Mouse (Mus musculus): ENCODE results near the gene Gng12.
"Not testable (repeated sequence)": the region's sequence is repeated elsewhere in the genome, so short reads cannot be mapped to it uniquely, and the experiment has no call there.

Gene Gng12

DNA sequence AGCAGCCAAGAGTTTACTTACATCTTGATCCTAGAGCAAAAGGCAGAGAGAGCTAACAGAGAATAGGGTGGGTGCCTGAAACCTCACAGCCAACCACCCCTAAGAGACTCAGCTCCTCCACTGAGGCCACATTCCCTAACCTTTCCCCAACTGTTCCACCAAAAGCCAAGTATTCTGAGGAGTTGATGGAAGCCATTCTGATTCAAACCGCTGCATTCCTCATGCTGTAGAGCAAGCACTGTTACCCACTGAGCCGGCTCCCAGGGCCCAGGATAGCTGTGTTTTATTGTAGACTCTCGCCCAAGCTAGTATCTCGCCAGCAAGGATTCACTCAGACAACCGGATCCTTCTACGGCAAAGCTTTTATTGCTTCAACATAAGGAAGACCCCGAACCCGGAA is 98.8 kb downstream of the Gng12 start:
- no peak for DNase-seq

DNA sequence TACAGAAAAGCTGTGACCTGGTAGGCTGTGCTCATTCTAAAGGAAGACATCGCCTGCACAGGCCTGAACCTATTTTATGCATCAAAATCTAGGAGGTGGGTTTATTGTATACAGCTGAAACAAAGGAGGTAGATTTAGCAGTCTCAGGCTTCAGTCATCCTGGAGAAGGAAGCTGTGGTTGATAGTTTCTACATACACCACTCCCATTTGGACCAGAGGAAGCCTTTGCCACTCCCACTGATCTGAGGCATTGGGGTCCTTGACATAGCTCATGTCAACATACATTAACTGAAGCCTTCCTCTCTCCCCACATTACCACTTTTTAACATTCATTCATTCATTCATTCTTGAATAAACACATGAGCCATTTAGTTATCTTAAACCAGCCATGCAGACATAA is 99.6 kb downstream of the Gng12 start:
- DNase-seq: no peak

DNA sequence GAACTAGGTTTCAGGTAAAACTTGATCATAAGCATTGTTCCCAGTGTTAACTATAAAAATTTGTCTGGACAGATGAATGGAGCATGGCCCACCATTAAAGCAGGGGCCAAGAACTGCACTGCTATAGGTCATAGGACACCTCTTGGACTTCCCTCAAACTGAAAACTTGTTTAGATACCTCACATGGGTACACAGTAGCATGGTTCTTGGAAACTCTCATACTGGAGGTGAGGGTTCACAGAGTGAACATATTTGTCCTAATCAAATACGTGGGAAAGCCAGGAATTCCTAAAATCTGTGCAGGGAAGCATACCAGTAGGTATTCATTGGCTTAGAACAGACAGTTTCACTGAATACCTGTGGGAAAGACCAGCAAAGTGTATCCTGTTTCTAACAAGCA is 100.1 kb downstream of the Gng12 start:
- DNase-seq: no peak

DNA sequence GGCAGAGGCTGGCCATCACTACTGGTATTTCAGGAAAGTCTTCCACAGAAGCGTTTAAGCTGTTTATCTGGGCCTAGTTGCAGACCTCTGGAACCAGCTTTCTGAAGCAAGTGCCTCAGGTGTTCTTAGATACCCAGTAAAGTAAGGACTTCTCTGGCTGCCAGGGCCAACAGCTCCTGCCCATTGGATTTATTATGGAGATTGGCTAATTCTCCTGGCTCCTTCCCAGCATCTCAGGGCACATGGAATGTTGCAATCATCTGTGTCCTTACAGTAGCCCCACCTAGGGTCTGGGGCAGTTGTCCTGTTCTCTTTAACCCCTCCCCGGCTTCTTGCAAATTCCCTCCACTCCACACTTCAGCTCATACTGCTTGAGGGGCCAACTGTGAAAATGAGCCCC is 102.4 kb downstream of the Gng12 start:
- no peak for DNase-seq

DNA sequence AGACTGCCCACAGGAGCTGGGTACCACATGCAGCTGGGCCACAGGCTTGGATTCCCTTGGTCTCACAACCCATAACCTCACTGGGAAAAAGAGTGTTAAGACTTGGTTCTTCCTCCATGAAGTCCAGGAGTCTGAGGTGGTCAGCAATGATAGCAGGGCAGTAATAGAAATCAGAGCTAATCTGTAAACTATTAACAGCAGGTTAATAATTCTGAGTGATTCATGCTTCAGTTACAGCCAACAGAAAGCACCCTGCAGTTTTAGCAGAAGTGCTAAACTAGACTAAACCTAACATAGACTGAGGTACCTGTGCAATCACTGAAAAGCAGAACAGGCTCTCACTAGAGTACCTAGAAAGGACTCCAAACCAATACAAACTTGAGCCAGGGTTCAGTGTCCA is 103.6 kb downstream of the Gng12 start:
- no peak for DNase-seq

DNA sequence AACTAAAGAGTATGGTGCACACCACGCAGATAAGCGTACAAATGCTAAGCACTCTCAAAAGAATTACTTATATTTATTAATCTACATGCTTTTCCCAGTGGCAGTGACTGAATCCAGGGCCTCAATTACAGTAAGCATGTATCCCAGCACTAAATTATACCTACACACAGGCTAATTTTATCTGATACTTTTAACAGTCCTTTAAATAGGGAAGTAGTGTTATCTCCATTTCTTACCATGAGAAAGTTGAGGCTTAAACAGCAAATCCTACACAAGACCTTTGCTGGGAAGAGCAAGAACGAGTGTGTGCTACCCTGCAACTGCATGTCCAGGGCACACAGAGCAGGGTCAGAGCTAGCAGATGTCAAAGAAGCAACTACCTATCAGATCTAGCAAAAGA is 113.7 kb downstream of the Gng12 start:
- DNase-seq: no peak

DNA sequence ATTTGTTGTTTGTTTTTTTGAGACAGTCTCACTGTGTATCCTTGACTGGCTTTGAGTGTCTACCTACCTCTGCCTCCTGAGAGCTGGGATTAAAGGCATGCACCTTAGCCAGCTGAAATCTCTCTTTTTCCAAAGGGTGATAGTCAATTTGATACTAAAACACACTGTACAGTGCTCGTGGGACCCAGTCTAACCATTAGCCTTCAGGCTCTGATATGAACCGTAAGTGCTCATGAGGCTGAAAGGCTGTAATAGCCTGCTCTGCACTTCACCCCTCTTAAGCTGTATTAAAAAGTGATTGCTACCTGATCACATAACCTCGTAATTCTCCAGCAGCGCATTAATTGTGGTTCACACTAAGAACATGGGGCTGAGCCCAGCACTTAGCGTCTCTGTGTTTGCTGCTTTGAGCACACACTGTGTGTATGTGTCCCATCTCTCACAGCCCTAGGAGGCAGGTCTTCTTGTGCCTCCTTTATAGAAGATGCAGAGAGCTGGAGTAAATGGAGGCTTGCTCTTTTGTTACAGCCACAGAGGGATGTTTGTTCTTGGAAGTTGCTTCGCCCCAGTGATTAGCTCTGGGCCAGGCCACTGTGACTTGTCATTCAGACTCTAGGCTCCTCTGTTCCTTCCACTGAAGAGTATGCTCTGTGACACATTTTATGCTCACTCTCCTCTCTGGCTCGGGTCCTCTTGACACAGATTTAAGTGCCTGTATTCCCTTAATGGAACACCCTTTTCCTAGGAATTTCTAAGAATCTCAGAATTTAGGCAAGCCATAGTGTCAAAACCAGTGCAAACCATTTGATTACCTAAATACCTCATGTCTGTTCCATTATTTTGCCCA is 114.4 kb downstream of the Gng12 start:
- DNase-seq: no peak

DNA sequence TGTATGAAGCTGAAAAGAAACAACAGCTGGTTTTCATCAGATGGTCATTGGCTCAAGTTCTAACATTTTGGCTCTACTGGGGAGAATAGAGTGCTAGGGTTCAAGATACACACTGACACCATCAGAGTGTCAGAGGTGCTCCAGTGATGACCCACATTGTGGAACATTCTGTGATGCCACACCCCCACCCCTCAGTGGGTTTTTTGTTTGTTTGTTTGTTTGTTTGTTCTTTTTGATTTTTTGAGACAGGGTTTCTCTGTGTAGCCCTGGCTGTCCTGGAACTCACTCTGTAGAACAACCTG is 115.0 kb downstream of the Gng12 start:
- no peak for DNase-seq

DNA sequence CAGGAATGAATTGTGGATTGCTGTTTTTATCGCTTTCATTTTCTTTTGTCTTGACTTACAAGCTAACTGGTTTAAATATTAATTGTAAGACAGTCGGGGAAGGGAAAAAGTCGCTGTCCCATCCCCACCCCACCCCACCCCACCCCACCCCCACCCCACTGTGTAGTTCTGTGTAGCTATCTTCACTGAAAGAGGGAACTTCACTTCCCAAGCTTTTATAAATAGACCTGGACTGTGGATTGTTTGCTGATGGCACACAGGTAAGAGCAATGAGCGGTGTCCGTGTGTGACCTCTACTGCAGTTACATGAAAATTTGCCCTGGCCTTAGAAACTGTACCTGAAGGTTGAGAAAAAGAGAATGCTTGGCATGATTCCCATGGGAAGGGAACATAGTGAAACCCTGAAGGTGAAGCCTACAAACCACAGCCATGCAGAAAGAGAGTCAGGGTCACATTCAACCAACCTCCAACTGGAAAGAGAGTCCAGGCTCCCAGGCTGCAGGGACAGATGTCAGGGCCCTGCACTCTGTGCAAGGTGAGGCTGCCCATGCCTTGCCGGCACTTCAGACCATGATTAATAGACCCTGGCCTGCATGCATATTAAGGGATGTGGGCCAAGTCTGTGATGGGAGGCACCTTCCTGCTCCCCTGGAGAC is 117.2 kb downstream of the Gng12 start:
- no peak for DNase-seq

DNA sequence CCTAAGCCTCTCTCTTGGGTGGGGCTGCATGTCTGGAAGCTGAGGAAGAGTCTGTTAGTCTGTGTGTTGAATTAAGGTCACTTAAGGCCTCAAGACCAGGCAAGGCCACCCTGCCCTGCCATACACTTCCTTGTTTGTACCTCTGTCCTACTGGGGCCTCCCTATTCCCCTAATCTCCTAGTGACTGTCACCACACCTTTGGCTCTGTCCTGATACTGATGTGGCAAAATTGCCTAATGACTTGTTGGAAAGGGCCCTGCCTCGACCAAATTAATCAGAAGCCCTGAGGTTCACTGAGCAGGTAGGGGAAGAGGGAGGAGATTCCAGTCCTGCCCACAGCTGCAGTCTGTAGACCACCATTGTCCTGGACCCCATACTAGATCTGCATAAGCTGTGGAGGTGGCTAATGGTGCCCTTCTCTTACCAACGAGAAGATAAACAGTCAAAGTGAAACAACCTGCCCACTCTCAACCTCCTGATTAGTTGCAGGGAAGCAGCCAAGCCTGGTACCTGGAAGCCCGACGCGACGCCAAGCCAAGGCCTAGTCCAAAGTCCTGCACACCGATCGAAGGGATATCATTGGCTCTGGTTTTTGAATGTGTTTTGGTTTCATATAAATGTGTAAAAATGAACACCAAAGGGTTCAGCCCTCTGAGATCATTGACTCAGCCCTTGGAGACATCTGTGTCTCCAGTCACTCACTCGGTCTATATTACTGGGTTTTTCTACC is 117.9 kb downstream of the Gng12 start:
- no peak for DNase-seq

DNA sequence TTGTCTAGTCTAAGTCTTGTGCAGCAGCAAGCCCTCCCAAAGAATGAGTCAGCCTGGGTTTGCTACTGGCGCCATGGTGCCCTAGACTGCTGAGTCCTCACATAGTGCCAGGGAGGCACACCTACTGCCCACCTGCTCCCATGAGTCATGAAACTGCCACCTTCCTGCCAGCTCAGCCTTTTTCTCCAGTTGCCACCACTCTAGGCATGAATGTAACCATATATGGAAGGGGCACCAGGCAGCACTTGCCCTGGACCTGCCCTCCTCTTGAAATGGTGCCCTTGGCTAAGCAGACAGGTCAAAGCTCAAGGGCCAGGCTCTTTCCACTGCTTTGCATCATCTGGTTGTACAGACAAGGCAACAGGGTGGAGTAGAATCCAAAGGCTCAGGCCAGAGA is 118.5 kb downstream of the Gng12 start:
- no peak for DNase-seq

DNA sequence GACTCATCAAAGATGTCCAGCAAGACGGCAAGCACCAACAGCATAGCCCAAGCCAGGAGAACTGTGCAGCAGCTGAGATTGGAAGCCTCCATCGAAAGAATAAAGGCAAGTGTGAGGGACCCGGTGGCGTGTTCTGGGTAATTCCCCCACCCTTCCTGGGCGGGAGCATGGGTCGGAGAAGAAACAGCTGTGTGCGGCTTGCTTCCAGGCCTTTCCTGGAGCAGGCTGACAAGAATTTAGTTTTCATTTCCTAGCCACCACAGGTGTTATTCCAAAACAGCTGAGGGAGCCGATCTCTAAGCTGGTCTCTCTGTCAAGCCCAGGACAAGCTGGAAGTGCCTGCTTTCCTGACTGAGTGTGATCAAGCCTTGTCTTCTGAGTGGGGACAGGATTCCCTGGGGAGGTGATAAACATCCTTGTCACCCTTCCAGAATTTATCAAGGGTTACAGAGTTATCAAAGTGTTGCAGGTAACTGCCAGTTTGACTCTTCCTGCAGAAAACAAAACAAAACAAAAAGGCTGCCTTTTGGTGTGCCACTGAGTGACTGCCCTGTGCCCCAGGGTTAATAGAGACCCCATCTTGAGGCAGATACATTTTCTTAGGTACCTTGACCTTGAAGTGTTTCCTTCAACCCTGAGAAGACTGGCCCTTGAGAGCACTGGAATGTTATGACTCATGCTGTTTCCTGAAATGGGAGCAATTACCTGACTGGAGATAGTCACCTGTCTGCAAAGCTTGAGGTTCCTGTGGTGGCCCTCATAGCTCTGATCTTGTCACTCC is 119.7 kb downstream of the Gng12 start:
- no peak for DNase-seq

DNA sequence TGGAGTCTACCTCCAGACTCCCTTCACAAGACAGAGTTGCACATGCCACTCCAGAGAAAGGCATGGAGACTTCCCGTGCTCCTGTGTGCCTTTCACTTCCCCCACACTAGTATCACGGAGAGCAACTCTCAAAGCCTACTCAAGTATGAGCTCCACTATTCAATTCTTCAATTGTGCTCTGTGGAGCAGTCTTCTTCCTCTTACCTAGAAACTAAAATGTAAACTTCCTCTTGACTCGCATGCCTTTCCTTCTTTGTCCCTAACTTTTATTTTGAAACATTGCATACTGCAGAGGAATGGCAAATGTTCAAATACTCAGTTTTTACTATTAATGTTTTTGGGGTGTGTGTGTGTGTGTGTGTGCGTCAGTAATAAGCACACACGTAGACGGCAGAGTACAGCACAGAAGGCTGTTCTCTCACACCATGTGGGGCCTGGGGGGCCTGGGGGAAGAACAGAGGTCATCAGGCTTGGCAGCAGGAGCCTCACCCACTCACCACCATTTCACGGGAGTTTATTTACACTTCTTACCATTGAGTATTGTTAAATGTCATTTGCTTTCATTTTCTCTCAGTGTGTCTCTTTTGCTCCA is 120.4 kb downstream of the Gng12 start:
- no peak for DNase-seq

DNA sequence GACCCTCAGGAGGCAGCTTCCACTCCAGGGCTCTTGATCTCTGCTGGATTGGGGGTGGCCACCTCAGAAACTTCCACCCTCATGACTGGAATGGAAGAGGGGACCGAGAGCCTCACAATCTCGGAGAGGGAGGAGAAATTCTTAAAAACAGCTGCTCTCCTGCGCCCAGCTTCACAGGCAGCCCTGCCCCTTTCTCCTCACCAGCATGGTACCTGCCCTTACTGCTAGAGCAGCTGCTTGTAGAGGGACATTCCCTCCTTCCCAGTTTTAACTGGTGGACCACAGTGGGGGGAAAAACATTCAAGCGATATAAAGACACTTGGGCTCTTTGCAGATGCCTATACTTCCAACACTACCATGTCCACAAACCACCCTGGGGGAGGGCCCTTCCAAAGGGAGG is 122.2 kb downstream of the Gng12 start:
- DNase-seq: no peak

DNA sequence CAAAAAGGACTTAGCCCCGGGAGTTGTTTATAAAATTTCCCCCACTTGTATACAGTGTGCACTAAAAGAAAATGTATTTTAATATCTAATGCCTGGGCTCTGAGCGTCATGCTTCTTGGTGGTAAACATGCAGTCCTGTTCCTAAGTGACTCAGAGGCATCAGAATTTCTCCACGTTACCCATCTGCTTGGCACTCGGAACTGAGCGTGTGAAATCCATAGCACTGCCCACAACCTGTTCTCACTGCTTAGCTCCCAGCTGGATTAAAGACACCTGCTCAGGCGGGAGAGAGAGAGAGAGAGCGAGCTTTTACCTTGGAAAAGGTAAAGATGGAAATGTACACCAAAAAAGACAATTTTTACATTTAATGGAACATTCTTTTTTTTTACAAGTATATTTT is 122.8 kb downstream of the Gng12 start:
- DNase-seq: not testable (repeated sequence)

DNA sequence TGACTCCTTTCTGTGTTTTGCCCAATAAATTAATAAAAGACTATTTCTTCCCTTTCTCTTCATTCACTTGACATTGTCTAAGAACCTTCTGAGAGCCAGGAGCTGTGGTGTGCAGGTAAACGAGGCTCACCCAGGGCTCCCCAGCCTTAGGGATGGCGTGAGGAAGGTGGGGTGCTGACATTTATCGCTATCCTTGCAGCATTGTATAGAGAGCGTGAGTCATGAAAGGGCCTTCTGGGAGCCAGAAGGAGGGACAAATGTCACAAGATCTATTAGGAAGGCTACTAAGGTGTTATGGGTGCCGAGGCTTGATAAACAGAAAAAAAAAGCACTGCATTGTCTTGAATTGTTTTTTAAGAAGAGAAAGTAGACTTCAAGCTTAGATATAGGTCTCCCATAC is 125.1 kb downstream of the Gng12 start:
- no peak for DNase-seq

DNA sequence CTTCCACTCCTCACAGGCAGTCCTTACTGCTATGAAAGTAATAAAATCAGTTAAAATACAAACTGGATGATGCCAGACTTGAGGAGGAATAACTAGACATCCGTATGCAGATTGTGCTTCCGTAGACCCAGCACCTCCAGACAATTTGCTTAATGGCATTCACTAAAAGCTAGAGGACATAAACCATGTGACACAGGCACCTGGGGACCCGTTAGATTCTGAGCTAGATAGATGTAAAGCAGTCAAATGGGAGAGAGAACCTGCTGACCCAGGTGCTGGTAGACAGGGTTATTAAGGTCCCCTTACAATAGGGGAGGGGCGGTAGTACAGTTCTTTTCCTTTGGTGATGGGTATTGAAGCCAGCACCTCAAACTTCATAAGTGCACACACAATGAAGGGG is 127.5 kb downstream of the Gng12 start:
- DNase-seq: no peak

DNA sequence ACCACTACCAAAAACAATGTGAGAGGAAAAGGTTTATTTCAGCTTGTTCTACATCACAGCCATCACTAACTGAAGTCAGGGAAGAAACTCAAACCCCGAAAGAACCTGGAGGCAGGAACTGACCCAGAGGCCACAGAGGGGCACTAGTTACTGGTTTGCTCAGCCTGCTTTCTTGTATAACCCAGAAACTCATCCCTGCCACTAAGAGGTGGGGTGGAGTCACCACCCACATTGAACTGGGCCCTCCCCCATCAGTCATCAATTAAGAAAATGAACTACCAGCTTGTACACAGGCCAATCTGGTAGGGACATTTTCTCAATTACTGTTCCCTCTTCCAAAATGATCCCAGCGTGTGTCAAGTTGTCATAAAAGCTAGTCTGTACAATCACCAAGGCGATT is 130.5 kb downstream of the Gng12 start:
- no peak for DNase-seq

DNA sequence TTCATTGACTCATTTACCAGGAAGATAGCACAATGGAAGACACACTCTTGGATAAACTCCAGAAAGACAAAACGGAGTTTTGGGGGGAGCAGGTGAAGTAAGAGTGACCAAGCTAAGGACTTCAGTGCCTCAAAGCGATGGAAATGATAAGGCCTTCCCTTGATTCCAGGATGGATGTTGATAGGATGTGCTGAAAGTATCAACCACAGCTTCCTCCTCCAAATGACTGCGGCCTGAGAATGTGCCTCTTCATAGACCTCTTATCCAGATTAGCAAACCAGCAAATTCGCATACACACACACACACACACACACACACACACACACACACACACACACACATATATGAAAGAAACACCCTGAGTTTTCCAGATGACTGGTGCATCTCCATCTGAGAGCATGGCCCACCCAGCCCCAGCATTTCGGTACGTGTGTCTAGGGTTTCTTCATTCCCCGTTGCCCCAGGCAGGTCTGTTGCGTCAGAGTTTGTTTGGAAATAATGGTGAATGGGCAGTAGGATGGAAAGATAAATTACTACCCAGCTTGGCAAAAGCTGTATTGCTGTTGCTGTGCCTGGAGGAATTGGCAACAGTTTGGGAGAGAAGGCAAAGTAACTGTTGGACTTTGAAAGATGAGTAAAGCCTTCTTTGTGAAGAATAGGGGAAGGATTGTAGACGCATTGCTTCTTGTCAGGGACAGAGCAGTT is 131.4 kb downstream of the Gng12 start:
- DNase-seq: no peak

DNA sequence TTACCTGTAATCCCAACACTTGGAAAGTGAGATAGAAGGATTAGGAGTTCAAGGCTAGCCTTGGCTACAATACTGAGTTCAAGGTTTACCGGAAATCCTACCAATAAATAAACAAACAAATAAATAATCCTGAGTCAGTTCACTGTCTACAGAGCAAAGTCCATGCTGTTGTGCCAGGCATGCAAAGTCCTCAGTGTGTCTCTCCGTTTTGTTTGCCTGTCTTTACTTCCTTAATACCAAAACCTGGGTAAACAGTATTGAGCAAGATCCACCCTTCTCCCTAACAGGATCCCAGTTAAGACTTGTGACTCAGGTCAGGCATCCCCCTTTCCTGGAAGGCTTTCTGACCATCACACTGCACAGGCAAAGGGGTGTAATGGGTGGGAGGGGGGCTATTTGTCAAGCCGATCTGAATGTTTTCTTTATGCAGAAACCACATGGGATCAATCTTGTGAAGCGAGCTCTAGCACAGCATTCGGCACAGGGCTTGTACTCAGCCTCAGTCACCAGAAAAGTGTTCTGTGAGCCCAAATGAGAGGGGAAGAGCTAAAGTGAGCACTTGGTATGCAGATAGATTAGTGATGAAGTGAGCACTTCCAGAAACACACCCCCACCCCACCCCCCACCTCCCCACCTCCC is 133.2 kb downstream of the Gng12 start:
- no peak for DNase-seq

DNA sequence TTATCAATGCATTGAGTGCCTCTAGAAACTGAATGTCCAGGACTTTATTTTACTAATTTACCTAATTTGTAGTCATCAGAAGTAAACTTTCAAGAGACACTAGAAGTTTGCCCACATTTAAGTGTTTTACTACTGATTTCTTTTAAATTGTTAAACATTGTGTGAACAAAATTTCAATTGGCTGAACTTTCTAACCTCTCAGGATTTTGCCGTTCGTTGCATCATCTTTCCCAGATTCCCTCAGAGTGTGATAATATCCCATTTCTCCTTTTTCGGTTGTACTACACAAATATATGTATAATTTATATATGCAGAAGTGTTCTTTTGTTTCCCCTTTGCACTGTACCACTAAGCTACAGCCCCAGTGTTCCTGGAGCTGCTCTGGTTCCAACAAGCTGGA is 133.8 kb downstream of the Gng12 start:
- DNase-seq: no peak

DNA sequence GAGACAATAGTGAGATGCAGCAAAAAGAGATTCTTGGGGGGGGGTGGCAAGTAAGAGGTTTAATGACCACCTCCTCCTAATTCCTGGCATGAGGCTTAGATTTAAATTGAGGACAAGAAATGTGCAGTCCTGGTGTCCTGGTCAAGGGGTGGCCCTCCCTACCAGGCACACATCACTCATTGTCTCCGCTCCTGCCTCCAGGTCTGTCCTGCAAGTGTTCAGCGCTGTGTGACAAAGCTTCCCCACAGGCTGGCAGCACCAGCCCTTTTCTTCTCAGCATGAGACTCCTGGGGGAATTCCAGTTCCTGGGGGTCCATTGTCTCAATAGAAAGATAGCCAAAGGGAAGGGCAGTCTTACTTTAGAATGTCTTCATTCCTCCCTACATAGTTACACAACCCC is 134.2 kb downstream of the Gng12 start:
- no peak for DNase-seq
